Mouse (Mus musculus) G1E (cell line): ENCODE data around the gene Ccdc62.

Experiments
- CTCF ChIP-seq: IDR thresholded peaks from 2 replicates; pipeline ENCODE4 v1.5.1; 2012; ENCODE audit warnings: low read depth, low read length, inconsistent platforms, mixed read lengths
- GATA1 ChIP-seq: IDR thresholded peaks from 2 replicates; pipeline ENCODE4 v1.6.1; 2012; ENCODE audit warnings: borderline replicate concordance, low read length, inconsistent platforms, mixed read lengths
- POLR2AphosphoS5 ChIP-seq: IDR thresholded peaks from 2 replicates; pipeline ENCODE4 v1.6.1; 2012; ENCODE audit warnings: low read depth, low read length, inconsistent platforms; ENCODE audit not compliant: insufficient replicate concordance

DNA sequence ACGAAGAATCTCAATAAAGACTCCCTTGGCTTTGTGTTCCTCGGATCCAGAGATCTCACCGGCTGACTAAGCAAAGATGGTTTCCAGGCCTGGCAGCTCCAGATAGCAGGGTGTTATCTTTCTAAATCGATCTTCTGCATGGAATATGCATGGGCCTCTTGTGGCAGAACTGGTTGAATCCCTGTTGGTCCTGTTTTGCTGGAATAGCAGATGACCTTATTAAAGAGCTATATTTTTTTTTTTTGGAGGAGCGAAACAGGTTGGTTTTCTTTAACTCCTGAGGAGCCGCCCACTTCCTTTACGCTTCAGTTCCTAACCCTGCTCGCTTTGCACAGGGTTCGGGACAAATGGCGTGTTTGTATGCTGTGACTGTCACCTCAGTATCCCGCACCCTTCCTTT, 34.1 kb upstream of the Ccdc62 start:
- no peak for TF ChIP-seq CTCF
- TF ChIP-seq POLR2AphosphoS5 = no peak
- no peak for TF ChIP-seq GATA1
